Mouse (Mus musculus): ENCODE data around the gene Enoph1. TPM values are rescaled to one million over a fixed set of nuclear protein-coding genes. Genes with fewer than 3 reads are reported as not detected.

Gene Enoph1
- total RNA-seq (2023), result 28.4 TPM

GRCm38 (mm10) chr5:100039602-100040142 is at the start of gene Enoph1, which contains the start of gene Hnrnpdl:
TSS of gene Enoph1 (plus strand) at chr5:100039985.
TSS of gene Hnrnpdl (minus strand) at chr5:100039664.

Other genes starting within 250 kb of the Enoph1 start
- gene Vamp9, start 133.7 kb upstream of the Enoph1 start, total RNA-seq (2023), result not detected
- 278 TPM for gene Hnrnpd, start 61.0 kb upstream of the Enoph1 start, total RNA-seq (2023)
- 1.1 TPM for gene 4930524J08Rik, start 60.9 kb upstream of the Enoph1 start, total RNA-seq (2023)
- gene Hnrnpdl, start 321 bp upstream of the Enoph1 start, total RNA-seq (2023), result 371 TPM
- gene Tmem150c, start 119.8 kb downstream of the Enoph1 start, total RNA-seq (2023), result not detected

Data from CD4-positive naive resting alpha-beta T cell, adult 57 days (primary cell).